Mouse (Mus musculus) lung, postnatal 10 days (tissue): ENCODE data around the gene Mdm4.

ENCODE experiments used
- DNase-seq: peaks from one replicate; pipeline ENCODE4 v3.0.0; 2021

Mdm4 gene

DNA sequence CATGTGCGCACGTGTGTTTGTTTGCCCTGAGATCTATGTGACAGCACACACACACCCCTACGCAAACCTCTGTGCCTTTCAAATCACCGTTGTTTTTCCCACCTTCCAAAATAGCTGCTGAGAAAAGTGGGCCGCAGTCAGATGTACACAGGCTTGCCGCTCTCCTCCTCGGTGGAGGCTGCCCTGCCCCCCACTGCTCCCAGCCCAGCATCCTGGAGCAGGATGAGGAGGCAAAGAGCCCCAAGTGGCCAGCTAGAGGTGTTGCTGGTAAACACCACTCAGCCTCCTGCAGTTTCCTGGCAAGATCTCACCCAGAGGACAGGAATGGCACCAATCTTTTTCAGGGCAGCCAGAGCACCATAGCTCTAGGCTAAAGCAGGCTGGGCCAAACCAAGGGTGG is 95.5 kb downstream of the Mdm4 start:
- DNase-seq = peak; percentile 41

DNA sequence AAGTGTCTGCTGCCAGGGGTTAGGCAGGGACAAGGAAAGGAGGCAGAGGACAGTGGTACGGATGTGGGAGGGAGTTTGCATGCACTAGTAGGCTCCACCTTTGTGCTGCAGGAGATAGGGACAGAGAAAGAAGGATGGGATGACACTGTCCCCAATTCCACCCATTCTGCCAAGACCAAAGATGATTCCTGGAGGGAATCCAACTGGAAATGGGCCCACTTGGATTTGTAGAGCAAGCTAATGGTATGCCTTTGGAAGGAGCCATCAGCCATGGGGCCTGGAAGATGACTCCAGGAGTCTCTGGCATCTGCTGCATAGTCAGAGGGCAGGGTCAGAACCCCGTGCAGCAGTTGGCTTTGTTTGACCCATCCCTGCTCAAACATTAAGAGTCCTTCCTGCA is 97.9 kb downstream of the Mdm4 start:
- DNase-seq = peak; percentile 16

DNA sequence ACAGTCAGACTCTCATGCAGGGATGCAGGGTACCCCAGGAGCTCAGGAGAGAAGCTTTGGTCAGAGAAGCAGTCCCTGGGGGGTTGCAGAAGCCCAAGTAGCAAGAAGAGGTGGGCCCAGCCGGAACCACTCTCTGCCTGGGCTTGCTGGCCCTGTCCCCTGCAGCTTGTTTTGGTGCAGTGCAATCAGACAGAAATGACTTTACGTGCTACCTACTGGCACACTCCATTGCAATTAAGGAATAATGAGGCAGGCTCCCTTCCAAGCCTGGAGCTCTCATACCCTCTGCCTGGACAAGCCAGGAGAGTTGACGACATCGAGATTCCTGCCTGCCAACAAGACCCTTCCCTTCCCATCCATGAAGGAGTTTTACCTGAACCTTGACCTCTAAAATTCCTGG is 100.1 kb downstream of the Mdm4 start:
- no peak for DNase-seq

DNA sequence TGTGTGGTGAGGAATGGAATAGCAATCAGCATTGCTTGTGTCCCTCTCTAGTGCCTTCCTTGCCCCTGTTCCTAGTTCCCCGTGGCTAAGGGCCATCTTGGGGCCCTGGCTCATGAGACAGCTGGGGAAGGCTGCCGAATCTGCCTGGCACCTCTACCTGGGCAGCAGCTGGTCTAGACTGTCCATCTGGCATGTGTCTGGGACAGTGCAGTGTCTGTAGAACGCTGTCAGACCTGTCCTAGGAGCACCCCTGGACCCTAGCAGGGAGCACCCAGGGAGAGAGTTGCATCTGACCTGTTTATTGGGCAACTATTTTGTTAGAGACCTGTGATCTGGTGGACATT is 101.5 kb downstream of the Mdm4 start:
- DNase-seq = no peak

DNA sequence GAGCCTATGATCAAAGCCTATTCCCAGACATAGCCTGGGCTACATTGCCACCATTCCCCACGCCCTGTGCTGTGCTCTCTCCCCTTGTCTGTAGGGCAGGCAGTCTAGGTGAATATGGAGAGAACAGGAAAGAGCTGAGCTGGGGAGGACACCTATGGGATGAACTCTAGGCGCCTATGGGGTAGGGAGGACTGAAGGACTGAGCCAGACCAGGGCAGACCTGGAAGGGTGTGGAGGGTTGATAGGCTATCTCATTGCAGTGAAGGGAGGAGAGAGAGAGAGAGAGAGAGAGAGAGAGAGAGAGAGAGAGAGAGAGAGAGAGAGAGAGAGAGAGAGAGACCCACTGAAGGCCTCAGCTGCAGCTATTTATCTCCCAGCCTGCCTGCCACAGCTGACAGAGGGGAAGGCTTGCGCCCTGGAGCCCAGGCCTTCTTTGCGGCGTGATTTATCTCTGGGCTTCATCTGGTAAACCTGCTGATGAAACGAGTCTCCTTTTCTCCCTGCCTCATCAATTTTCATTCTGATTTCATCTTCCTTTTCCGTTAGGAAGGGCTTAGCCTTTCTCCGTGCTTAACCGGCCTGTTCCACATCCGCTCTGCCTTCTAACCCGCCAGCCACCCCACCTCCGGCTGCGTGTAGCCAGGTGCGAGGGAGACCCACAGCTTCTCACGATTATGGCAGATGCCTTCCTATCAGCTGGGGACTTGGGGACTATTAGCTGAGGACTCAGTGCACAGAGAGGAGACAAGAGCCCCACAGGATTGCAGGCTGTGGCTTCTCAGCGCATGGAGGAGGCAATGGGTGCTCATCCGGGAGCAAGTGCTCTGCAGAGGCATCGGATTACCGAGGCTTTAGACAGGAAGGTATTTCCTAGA is 102.1 kb downstream of the Mdm4 start:
- DNase-seq = no peak

DNA sequence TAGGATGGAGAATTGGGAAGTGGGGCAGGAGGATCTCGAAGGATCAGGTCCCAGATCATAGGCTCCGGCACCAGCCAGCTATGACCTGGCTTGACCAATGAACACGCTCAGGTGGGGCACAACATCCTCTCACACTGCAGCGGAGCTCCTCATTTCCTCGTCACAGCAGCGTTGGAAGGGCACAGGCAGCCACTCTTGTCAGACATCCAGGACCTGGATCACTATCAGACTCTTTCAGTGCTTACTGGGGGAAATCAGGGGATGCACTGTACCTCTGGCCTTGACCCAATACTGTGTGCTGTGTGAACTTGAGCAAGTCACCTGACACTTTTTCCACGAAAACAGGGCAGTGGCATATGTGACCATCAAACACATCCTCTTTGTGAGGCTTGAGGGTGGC is 105.1 kb downstream of the Mdm4 start:
- no peak for DNase-seq

DNA sequence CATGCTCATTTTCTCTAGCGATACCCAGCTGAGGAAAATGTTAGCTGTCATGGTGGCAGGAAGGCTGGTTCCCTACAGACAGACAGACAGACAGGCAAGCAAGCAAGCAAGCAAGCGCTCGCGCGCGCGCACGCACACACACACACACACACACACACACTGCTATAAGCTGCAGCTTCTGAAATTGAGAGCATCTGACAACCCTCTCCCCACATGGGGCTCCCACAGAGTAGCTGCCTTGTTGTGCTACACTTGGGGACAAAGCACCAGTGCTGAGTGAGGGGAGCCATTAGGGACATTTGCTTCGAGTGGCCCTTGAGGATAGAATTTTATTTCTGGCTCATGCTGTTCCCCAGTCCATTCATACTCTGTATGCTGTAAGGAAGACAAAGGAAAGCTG is 108.1 kb downstream of the Mdm4 start:
- DNase-seq = no peak

DNA sequence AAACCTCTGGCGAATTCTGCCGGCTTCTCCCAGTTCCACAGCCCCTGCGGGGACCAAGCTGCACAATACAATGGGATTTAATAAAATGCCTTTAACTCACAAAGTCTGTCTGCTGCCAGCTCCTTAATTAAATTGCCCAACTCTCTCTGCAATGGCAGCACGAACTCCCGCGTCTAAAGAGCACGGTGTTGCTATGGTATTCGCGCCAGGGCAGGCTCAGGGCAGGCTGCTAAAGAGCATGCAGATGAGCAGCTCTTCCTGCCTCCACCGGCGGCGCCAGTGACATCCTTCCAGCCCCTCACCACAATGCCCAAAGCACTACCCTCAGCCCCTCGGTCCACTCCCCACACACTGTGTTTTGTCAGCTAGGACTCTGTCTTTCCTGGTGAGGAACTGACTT is 109.3 kb downstream of the Mdm4 start:
- no peak for DNase-seq

DNA sequence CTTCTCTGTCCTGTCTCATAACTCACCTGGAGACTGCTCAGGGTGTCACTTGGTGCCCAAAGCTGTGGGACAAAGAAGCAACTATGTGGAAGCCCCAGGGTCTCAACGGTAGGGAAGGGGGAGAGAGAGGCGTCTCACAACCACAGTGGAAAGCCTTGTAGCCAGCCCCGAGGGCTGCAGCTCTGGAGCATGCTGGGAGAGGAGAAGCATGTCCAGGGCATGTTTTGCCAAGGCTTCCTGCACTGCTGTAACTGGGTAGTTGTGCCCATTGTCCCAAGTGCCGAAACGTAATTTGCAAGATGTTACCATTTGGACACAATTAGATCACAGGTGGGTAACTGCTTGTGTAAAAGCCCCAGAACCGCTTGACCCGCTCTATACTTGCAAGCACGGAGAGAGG is 111.1 kb downstream of the Mdm4 start:
- DNase-seq = no peak

DNA sequence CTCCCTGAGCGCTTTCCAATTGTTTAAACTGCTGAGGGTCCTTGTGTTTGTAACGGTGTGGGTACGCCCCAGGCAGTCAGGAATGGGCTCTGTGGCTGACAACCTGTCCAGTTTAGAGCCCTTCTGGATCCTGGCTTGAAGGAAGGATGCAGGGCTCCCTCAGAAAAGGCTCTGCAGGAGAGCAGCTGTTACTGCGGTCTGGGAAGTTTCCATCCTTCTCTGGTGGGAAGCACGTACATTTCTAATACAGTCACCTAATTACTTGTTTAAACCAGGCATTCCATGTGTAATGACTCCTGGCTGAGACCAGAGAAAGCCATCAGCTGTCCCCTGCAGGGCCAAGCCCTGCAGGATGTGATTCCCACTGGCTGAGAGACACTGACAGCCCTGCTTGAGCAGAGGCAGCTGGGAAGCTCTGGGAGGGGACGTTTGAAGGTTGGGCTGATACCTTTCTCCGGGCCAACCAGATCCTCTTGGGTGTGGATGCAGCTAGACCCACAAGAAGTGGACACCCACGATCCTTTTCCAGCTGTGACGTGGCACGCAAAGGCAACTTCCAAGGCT is 112.2 kb downstream of the Mdm4 start:
- DNase-seq = peak; percentile 34

DNA sequence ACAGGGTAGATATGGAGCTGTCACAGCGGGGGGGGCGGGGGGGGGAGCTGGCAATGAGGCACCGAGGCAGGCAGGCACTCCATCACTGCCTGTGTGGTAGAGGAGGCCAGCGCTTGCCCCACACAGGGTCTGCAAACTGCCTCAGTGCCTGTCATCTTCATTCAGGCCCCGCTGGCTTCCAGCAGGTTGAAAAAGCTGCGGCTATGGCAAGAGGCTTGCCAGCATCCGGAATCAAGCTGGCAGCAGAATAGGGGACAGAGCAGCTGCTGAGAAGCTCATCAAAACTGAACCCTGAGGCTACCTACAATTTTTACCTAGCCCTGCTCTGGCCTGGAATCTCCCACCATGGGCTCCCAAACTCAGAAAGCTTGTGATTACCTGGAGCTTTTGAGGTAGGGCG is 112.8 kb downstream of the Mdm4 start:
- DNase-seq = no peak

DNA sequence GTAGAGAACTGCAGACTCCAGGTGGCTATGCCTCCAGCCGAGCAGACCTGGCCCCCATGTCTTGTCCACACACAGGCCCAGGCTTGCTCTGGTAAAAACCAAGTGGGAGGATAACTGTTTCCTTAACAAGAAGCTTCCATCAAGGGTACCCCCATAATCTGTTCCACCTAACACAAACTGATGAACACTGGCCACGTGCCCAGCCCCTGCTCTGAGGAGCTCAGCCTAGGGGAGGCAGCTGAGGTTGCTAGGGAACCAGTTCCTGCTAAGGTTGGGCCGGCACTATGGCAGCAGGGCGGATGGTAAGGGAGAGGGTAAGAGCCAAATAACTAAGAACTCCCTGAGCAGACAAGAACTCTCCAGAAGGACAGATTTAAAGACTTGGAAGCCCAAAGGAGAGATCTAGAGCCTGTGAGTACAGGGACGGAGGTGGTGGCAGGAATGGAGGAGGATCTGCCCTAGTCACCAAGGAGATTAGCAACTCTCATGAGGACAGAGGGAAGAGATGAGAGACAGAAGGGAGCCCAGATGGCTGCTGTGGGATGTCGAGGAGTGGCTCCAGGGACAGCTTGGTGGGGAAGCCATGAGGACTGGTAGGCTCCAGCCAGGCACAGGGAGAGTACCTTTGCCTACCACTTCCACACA is 114.4 kb downstream of the Mdm4 start:
- no peak for DNase-seq

DNA sequence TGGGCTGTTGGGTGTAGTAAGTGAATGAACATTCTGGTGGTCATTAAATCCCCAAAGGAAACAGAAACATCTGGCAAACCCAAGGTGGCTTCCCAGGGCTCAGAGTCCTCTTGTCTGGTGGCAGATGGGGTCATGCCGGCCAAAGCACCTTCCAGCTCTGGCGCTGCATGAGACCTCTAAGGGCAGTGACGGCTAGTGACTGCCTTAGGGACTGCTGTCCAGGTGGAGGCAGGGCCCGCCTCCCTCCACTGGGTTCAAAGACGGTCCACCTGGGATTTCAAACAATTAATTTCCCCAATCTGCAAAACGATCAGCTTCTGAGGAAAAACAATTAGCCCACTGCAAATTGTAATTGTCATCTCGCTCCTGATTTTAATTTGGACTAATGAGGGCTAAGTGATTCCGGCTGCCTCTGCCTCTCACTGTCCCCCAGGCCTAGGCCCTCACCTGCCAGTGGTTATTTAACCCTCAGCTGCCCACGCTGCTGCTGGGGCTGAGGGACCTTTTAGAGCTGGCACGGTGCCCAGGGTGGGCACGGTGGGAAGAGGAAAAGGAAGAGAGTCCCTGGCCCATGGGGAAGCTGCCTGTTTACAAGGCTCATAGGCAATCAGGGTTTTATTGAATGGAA is 119.8 kb downstream of the Mdm4 start:
- DNase-seq = no peak

DNA sequence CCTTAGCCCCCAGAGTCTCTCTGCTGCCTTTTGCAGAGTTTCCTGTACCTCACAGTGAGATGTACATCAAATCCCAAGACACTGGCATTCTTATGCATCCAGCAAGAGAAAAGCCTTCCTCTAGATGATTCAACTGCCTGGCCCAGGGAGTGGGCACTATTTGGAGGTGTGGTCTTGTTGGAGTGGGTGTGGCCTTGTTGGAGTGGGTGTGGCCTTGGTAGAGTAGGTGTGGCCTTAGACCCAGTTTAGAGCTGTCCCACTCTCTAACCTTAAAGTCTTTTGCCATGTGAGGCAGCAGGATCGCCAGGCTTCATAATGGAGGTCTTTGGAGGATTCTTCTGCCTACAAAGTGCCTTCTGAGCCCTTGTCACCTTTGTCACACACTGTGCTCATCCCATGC is 120.4 kb downstream of the Mdm4 start:
- DNase-seq = no peak
